Mouse (Mus musculus) myocyte (in vitro differentiated cells): Measurements from ENCODE around the gene Bnipl.

Experiments
- E2F4 ChIP-seq: IDR thresholded peaks from one replicate; pipeline ENCODE4 v1.6.1; 2011; ENCODE audit warnings: mild to moderate bottlenecking, control low read depth, moderate library complexity; ENCODE audit not compliant: insufficient read depth
- MAX ChIP-seq: IDR thresholded peaks from one replicate; pipeline ENCODE4 v1.6.1; 2011; ENCODE audit warnings: low read depth, mild to moderate bottlenecking, control low read depth
- POLR2A ChIP-seq: IDR thresholded peaks from one replicate; pipeline ENCODE4 v1.6.1; 2011; ENCODE audit warnings: low read depth, mild to moderate bottlenecking, control low read depth, moderate library complexity; ENCODE audit not compliant: insufficient read length
- POLR2AphosphoS2 ChIP-seq: IDR thresholded peaks from one replicate; pipeline ENCODE4 v1.6.1; 2011; ENCODE audit warnings: low read depth, control low read depth; ENCODE audit not compliant: insufficient read length
- REST ChIP-seq: IDR thresholded peaks from one replicate; pipeline ENCODE4 v1.6.1; 2011; ENCODE audit warnings: mild to moderate bottlenecking, control low read depth, moderate library complexity; ENCODE audit not compliant: insufficient read depth, insufficient read length
- TCF12 ChIP-seq: IDR thresholded peaks from one replicate; pipeline ENCODE4 v1.6.1; 2011; ENCODE audit warnings: mild to moderate bottlenecking, control low read depth; ENCODE audit not compliant: poor library complexity, insufficient read depth, severe bottlenecking
- USF1 ChIP-seq: IDR thresholded peaks from one replicate; pipeline ENCODE4 v1.6.1; 2011; ENCODE audit warnings: low read depth, mild to moderate bottlenecking, control low read depth, moderate library complexity

- no peak for TF ChIP-seq POLR2A
- no peak for TF ChIP-seq E2F4
- TF ChIP-seq POLR2AphosphoS2 = no peak
- no peak for TF ChIP-seq MAX
- TF ChIP-seq REST = no peak
- no peak for TF ChIP-seq USF1
- TF ChIP-seq TCF12 = no peak
Measured at GRCm38 (mm10) chr3:95256931-95257330, 5.9 kb upstream of the Bnipl start.
